Mouse (Mus musculus) CD4-positive, CD25-positive, alpha-beta regulatory T cell, adult 4 months (primary cell): ENCODE results near the gene Gm10401. TPM values are rescaled to one million over a fixed set of nuclear protein-coding genes. Genes with fewer than 3 reads are reported as not detected.

Source experiments
- ATAC-seq: one replicate; pipeline ENCODE4 v1.8.0; 2017
- polyA plus RNA-seq, 2 experiments: library from polyadenylated mRNA; unstranded; fragments of 100-300 nt; shearing (Covaris generic); gene quantifications; one replicate each; pipeline ENCODE4 v1.2.1; 2017

Gm10401 gene
- 10 to 100 TPM; 15.1 to 18.1 TPM for polyA plus RNA-seq

DNA sequence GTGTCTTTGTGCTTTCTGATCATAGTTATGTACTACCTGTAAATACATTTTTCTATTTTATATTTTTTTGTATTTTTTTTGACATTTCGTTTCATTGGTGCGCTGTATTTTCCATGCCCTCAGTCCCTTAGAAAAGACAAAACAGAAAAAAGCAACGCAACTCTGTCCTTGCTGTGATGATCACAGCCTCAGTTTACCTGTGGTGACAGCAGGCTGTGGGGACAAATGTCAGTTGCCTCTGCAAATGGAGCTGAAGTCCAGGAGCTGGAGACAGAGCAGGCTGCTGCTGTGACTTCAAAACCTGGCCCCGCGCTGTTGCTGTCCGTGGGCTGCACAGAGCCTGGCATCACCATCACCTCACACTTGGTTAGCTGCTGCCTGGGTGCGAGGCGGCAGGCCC lies at the start of gene Gm10401:
Gene Gm10401 (minus strand): TSS at position 101 of the 400 bp plus-strand sequence.
- no peak for ATAC-seq

GRCm38 (mm10) chr5:115147388-115147787 lies 49.3 kb upstream of the Gm10401 start:
- no peak for ATAC-seq

GRCm38 (mm10) chr5:115146747-115147130 lies 48.6 kb upstream of the Gm10401 start:
- no peak for ATAC-seq

DNA sequence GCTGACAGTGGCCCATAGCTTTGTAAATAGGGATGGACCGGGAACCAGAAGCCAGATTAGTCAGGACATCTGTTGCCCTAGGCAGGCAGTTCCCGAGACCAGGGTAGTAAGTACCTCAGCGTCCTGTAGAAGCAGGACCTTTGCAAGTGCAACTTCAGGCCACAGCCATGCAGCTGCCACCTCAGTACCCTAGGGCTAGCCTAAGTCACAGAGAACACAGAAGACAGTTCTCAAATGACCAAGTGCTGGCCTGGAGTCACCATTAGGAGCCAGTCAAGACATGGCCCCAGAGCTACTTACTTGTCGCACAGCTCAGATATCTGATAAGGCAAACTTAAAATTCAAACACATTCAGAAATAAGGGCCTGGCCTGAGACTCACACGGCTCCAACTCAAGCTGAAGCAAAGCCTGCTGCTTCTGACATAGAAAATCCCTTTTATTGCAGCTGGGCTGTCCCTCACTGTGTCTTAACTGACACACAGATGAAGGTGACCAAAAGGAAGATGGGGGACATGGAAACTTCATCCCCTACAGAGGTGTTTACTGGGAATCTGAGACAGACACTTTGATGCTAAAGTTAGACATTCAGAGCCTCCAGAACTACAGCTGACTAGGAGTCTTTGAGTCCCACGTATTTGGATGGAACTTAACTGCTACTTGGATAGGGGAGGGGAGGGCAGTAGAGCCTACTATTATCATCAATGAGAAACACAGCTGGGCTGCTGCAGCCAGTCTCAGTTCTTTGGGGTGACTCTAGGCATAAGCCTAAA lies 48.1 kb upstream of the Gm10401 start:
- ATAC-seq, result no peak

GRCm38 (mm10) chr5:115145253-115145968 lies 47.3 kb upstream of the Gm10401 start:
- no peak for ATAC-seq

DNA sequence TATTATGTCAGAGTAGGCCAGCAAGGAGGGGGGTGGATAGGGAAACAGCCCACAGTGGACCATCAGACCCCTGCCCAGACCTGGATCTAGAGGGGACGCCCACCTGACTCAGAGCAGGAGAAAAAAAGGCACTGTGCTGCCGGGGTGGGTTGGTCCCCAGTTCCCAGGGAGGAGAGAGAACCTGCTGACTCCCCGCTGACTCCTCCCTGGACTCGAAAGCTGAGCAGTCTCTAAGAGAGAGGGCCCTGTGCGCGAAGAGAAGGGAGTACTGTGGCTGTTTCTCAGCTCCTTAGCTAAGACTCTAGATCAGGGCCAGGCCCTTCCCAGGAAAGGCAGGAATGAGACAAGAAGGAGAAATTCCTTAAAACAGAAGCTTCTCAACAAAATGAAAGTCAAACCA lies 46.4 kb upstream of the Gm10401 start:
- no peak for ATAC-seq

GRCm38 (mm10) chr5:115143552-115143951 lies 45.5 kb upstream of the Gm10401 start:
- ATAC-seq, result no peak

- ATAC-seq, result no peak
Measured at GRCm38 (mm10) chr5:115142166-115142697, 44.1 kb upstream of the Gm10401 start.

GRCm38 (mm10) chr5:115140726-115141125 lies 42.6 kb upstream of the Gm10401 start:
- ATAC-seq, result no peak

- ATAC-seq, result no peak
Measured at GRCm38 (mm10) chr5:115139124-115139523, 41.0 kb upstream of the Gm10401 start.

DNA sequence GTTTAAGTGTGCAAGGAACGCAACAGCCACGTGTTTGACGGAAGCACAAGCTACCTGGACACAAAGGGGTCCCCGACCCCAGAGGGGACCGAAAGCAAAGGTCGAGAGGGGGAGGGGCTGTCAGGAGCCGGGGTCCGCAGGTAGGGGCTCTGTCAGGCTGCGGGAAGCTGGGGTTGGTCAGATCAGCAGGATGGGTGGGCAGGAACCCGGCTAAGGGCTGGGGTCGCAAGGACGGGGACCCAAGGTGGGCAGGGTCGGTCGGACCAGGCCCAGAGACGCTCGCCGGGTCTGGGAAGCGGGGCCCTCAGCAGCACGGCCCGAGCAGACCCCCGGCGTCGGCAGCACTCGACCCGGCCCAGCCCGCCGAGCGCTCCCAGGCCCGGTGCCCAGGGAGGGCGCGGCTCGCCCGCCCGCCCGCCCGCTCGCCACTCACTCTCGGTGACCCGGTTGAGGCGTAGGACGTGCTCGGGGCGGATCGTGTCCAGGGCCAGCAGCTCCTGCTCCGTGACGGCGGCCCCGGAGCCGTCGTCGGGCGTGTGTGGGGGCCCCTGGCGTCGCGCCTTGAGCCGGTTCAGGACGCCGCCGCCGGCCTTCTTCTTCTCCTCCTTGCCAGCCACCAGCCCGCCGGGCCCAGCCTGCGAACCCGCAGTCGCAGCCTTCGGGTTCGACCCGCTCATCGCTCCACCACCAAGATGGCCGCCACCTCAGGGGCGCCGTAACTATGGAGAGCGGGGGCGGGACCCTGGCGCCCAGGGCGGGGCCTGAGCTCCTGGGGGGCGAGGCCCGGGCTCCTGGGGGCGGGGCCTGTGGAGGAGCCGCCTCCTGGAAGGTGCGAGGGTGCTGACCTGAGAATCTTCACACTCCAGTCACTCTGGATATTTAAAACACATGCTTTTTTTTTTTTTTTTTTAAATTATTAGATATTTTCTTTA lies 36.4 kb upstream of the Gm10401 start, which contains the start of gene Unc119b:
Gene Unc119b (minus strand): TSS at position 742 of the 932 bp plus-strand sequence.
- ATAC-seq, result peak; percentile 76

DNA sequence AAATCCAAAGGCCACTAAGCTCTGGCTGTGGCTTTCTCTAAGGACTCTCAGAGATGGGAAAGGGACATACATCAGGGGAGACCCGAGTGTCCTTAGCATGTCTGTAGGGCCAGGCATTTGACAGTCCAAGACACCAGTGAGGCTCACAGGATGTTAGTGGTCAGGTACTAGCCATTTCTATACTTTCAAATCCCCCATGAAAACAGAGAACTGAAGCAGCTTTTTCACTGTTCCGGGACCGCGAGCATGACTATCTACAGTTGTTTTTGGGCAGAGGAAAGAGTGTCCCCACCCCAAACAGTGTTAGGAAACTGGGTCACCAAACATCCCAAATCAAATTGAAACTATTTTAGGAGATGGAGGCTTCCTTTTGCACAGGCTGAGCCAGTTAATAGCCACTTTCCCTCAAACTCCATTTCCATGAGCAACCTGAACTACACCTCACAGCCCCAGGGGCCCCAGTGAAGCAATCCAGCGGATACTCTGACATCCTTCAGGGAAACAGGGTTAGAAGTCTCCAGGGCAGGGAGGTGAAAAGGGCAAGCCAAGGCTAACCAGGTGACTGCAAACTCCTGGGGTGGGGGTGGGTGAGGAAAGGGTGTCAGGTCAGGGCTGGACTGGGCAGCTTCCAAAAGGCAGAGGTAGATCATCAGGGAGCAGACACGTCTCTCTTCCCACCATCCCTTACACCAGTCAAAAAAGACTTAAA lies 35.4 kb upstream of the Gm10401 start:
- no peak for ATAC-seq

GRCm38 (mm10) chr5:115132465-115132864 lies 34.4 kb upstream of the Gm10401 start:
- ATAC-seq, result peak; percentile 88

DNA sequence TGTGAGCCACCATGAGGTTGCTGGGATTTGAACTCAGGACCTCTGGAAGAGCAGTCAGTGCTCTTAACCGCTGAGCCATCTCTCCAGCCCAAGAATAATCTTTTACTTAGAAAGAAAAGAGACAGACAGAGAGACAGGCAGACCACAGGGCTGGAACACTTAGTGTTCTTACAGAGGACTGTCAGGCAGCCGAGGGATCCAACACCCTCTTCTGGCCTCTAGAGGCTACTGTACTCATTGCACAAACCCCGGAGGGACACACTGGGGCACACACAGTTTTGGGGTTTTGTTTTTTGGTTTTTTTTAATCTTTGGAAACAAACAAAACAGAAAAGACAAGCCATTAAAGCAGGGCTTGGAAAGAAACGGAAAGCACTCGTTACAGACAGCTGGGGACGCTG lies 31.2 kb upstream of the Gm10401 start:
- ATAC-seq, result no peak

- ATAC-seq, result no peak
Measured at GRCm38 (mm10) chr5:115127421-115128179, 29.5 kb upstream of the Gm10401 start.

DNA sequence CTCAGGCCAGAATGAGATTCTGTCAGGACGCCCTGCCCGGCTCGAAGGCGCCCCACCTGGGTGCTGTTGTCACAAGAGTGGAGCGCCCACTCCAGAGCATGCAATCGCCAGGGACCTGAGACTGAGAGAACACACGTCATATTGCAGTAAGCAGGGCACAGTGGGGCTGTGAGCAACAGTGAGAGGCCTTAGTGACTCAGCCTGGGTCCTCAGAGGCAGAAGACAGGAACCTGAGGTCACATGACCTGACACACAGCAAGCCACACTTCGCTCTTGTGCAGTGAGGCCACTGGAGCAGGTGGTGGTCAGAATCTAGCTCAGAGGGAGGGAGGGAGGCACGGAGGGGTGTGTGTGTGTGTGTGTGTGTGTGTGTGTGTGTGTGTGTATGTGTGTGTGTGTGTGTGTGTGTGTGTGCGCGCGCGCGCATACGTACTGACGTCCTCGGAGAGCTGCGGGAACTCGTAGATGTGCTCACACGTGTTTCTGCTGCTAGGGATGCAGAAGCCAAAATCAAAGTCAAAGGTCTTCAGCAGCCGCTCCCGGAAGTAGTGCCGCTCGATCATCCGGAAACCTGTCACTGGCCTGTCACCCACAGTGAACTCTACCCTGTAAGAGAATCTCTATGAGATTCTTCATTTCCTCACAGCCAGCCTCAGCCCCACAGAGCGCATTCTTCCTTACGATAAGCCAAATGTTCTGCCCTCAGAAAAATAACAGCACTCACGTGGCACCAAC lies 28.6 kb upstream of the Gm10401 start:
- ATAC-seq, result peak; percentile 37

- ATAC-seq, result peak; percentile 94
Measured at GRCm38 (mm10) chr5:115125211-115125871, 27.2 kb upstream of the Gm10401 start.

DNA sequence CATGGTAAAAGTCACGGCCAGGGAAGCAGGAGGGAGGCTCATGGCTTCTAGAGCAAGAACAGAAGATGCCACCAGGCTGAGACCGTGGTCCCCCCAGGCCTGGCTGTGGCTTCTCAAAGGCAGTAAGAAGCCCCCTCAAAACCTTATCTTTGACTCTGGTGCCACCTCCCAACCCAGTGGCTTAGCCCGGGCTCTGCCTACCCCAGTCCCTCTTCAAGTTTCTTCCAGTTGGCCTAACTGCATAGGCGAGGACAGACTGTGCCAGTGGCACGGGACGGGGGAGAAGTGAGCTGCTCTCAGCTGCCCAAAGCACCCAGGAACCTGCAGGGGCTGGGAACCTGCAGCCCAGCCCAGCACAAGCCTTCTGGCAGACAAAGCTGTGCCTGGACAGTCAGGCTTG lies 26.6 kb upstream of the Gm10401 start:
- no peak for ATAC-seq

DNA sequence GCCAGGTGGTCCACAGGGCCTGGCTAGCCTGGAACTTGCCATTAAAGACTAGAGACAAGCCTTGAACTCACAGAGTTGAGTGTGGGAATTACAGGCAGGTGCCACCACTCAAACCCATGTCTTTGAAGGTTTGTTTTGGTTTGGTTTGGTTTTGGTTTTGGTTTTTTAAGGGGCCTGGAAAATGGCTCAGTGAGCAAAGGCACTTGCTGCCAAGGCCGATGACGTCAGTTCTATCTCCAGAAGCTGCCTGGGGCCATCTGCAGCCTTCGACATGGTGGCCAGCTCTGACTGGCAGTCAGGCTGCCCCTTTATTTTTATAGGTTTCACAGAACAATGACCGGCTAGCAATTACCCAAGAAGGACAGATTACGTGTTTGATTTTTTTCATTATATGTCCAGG lies 22.9 kb upstream of the Gm10401 start:
- ATAC-seq, result no peak
